Mouse (Mus musculus): ENCODE measurements around the gene Boc. TPM values are rescaled to one million over a fixed set of nuclear protein-coding genes. Genes with fewer than 3 reads are reported as not detected.

The Boc gene
- polyA plus RNA-seq, 1 experiment: 30.6 TPM

- Histone ChIP-seq H3K27ac (ENCODE audit: insufficient read depth, low read length) (no peak overlapping the region), H3K4me1 (ENCODE audit: control insufficient read depth, insufficient read depth, low read length) (peaks cover 3% of the 10 kb centered on the region; the same call in 1 of the 2 replicates), H3K4me3 (ENCODE audit: insufficient read depth, low read length) (no peak overlapping the region)
- TF ChIP-seq CTCF (IDR thresholded peaks at IDR 0.05; ENCODE audit: borderline replicate concordance, insufficient read depth, low read length) (no peak), POLR2A (IDR thresholded peaks at IDR 0.05; ENCODE audit: low read depth, low read length) (no peak)
These were observed 4.8 kb downstream of the Boc start for GRCm38 (mm10) chr16:44553861-44554260.

- TF ChIP-seq CTCF (IDR thresholded peaks at IDR 0.05; ENCODE audit: borderline replicate concordance, insufficient read depth, low read length) (no peak), POLR2A (IDR thresholded peaks at IDR 0.05; ENCODE audit: low read depth, low read length) (no peak)
- Histone ChIP-seq H3K4me3 (ENCODE audit: insufficient read depth, low read length) (no peak overlapping the region), H3K27ac (ENCODE audit: insufficient read depth, low read length) (no peak overlapping the region), H3K4me1 (ENCODE audit: control insufficient read depth, insufficient read depth, low read length) (peaks cover 3% of the 10 kb centered on the region; the same call in 1 of the 2 replicates)
These were observed 6.0 kb downstream of the Boc start for GRCm38 (mm10) chr16:44552726-44553125.

- no peak overlapping the region for H3K4me3 ChIP-seq (ENCODE audit: insufficient read depth, low read length)
- no peak for TF ChIP-seq POLR2A (IDR thresholded peaks at IDR 0.05; ENCODE audit: low read depth, low read length)
- TF ChIP-seq CTCF (IDR thresholded peaks at IDR 0.05; ENCODE audit: borderline replicate concordance, insufficient read depth, low read length): no peak
- no peak overlapping the region for H3K27ac ChIP-seq (ENCODE audit: insufficient read depth, low read length)
- H3K4me1 ChIP-seq (ENCODE audit: control insufficient read depth, insufficient read depth, low read length): peaks cover 3% of the 10 kb centered on the region; the same call in 1 of the 2 replicates
These were observed 6.7 kb downstream of the Boc start for GRCm38 (mm10) chr16:44552036-44552435.

GRCm38 (mm10) chr16:44551491-44551890 lies 7.2 kb downstream of the Boc start:
- TF ChIP-seq CTCF (IDR thresholded peaks at IDR 0.05; ENCODE audit: borderline replicate concordance, insufficient read depth, low read length) (no peak), POLR2A (IDR thresholded peaks at IDR 0.05; ENCODE audit: low read depth, low read length) (no peak)
- Histone ChIP-seq H3K27ac (ENCODE audit: insufficient read depth, low read length) (no peak overlapping the region), H3K4me1 (ENCODE audit: control insufficient read depth, insufficient read depth, low read length) (peaks cover 3% of the 10 kb centered on the region; the same call in 1 of the 2 replicates), H3K4me3 (ENCODE audit: insufficient read depth, low read length) (no peak overlapping the region)

- no peak overlapping the region for H3K4me3 ChIP-seq (ENCODE audit: insufficient read depth, low read length)
- TF ChIP-seq POLR2A (IDR thresholded peaks at IDR 0.05; ENCODE audit: low read depth, low read length) (no peak), CTCF (IDR thresholded peaks at IDR 0.05; ENCODE audit: borderline replicate concordance, insufficient read depth, low read length) (no peak)
- no peaks in the 10 kb centered on the region for H3K4me1 ChIP-seq (ENCODE audit: control insufficient read depth, insufficient read depth, low read length)
- H3K27ac ChIP-seq (ENCODE audit: insufficient read depth, low read length): no peak overlapping the region
These were observed 7.9 kb downstream of the Boc start for GRCm38 (mm10) chr16:44550843-44551242.

GRCm38 (mm10) chr16:44549867-44550679 lies 8.6 kb downstream of the Boc start:
- no peak overlapping the region for H3K4me3 ChIP-seq (ENCODE audit: insufficient read depth, low read length)
- H3K27ac ChIP-seq (ENCODE audit: insufficient read depth, low read length): no peak overlapping the region
- H3K4me1 ChIP-seq (ENCODE audit: control insufficient read depth, insufficient read depth, low read length): no peaks in the 10 kb centered on the region
- TF ChIP-seq CTCF (IDR thresholded peaks at IDR 0.05; ENCODE audit: borderline replicate concordance, insufficient read depth, low read length): no peak
- no peak for TF ChIP-seq POLR2A (IDR thresholded peaks at IDR 0.05; ENCODE audit: low read depth, low read length)

GRCm38 (mm10) chr16:44549381-44549780 lies 9.3 kb downstream of the Boc start:
- H3K4me1 ChIP-seq (ENCODE audit: control insufficient read depth, insufficient read depth, low read length): no peaks in the 10 kb centered on the region
- TF ChIP-seq CTCF (IDR thresholded peaks at IDR 0.05; ENCODE audit: borderline replicate concordance, insufficient read depth, low read length) (no peak), POLR2A (IDR thresholded peaks at IDR 0.05; ENCODE audit: low read depth, low read length) (no peak)
- no peak overlapping the region for H3K27ac ChIP-seq (ENCODE audit: insufficient read depth, low read length)
- H3K4me3 ChIP-seq (ENCODE audit: insufficient read depth, low read length): no peak overlapping the region

- Histone ChIP-seq H3K27ac (ENCODE audit: insufficient read depth, low read length) (no peak overlapping the region), H3K4me1 (ENCODE audit: control insufficient read depth, insufficient read depth, low read length) (no peaks in the 10 kb centered on the region), H3K4me3 (ENCODE audit: insufficient read depth, low read length) (no peak overlapping the region)
- no peak for TF ChIP-seq CTCF (IDR thresholded peaks at IDR 0.05; ENCODE audit: borderline replicate concordance, insufficient read depth, low read length)
- TF ChIP-seq POLR2A (IDR thresholded peaks at IDR 0.05; ENCODE audit: low read depth, low read length): no peak
These were observed 10.7 kb downstream of the Boc start for GRCm38 (mm10) chr16:44547976-44548375.

- peaks cover 4% of the 10 kb centered on the region for H3K4me1 ChIP-seq (ENCODE audit: control insufficient read depth, insufficient read depth, low read length)
- no peak overlapping the region for H3K27ac ChIP-seq (ENCODE audit: insufficient read depth, low read length)
- no peak overlapping the region for H3K4me3 ChIP-seq (ENCODE audit: insufficient read depth, low read length)
- TF ChIP-seq CTCF (IDR thresholded peaks at IDR 0.05; ENCODE audit: borderline replicate concordance, insufficient read depth, low read length): no peak
- TF ChIP-seq POLR2A (IDR thresholded peaks at IDR 0.05; ENCODE audit: low read depth, low read length): no peak
These were observed 11.9 kb downstream of the Boc start for GRCm38 (mm10) chr16:44546831-44547230.

- H3K4me3 ChIP-seq (ENCODE audit: insufficient read depth, low read length): no peak overlapping the region
- no peak overlapping the region for H3K27ac ChIP-seq (ENCODE audit: insufficient read depth, low read length)
These were observed 12.8 kb downstream of the Boc start for GRCm38 (mm10) chr16:44545939-44546338.

More at GRCm38 (mm10) chr16:44545939-44546338, 12.8 kb downstream of the Boc start:
- TF ChIP-seq POLR2A (IDR thresholded peaks at IDR 0.05; ENCODE audit: low read depth, low read length): no peak
- no peak for TF ChIP-seq CTCF (IDR thresholded peaks at IDR 0.05; ENCODE audit: borderline replicate concordance, insufficient read depth, low read length)
- H3K4me1 ChIP-seq (ENCODE audit: control insufficient read depth, insufficient read depth, low read length): peaks cover 11% of the 10 kb centered on the region
